Mouse (Mus musculus) testis, adult 2 months (tissue): Measurements from ENCODE around the gene Rcvrn.

Experiments used
- CTCF ChIP-seq: fragments of 200-500 bp; IDR thresholded peaks from 2 replicates; pipeline ENCODE4 v1.5.1; 2012; ENCODE audit warnings: low read depth, mild to moderate bottlenecking, inconsistent platforms, low read length, moderate library complexity; ENCODE audit not compliant: control insufficient read depth, insufficient read depth, insufficient replicate concordance
- POLR2A ChIP-seq: fragments of 200-500 bp; IDR thresholded peaks from 2 replicates; pipeline ENCODE4 v1.6.1; 2012; ENCODE audit warnings: low read depth, mild to moderate bottlenecking, inconsistent platforms, low read length, moderate library complexity; ENCODE audit not compliant: control insufficient read depth

DNA sequence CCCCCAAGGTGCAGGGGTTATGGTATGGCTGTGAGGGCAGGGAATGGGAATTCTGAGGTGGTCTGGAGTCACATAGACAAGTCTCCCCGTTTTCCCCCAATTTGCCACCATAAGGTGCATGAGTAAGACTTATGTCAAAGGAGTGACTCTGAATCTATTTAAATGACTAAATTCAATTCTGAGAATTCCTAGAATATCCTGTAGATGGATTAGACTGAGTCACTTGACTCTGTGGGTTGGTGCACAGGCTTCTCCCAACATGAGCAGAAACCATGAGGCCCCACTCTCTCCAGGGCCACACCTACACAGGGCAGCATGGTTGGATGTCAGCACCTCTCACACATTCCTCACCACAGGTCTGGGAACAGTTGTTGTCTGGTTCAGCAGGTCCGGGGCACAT is 15.2 kb upstream of the Rcvrn start:
- TF ChIP-seq CTCF (no peak), POLR2A (no peak)
